In the genomic region with DNA sequence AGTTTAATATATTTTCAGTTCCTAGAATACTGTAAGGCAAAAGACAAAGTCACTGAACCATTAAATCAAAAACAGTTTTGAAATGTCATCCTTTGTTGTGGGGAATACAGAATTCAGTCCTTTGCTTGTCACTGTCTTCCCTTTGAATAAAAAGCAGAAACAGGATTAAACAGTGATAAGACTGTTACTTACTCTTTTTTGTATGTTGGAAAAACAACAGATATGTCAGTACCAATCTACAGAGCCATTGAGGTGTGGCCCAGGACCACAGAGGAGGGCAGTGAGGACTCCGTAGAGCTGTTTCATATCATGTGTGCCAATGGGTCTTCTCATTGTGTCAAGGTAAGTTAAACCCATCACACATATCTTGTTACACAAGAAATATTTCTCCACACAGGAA, we compare ENCODE assay signal across 27 mouse cellular contexts. TPM values are rescaled to one million over a fixed set of nuclear protein-coding genes. Genes with fewer than 3 reads are reported as not detected.
DNase-seq lines count a peak whose midpoint lies in the region; ATAC-seq and TF ChIP-seq lines count a peak whose summit lies in the region.
"Had no signal": no experiment of that assay in that cellular context is flagged by ENCODE, and none has a peak within 500 bp of the region (broad histone marks: within the 10 kb centered on the region; RNA-seq: fewer than 3 reads in every experiment).

No protein-coding gene starts in this region.

- H3K36me3 ChIP-seq in MEL (ENCODE audit: control insufficient read depth in 1 of 2, insufficient read depth in 2 of 2, low read length in 2 of 2), result peaks cover 0 to 52% of the 10 kb centered on the region in 2 experiments; a peak in 2 of 4 replicates
- H3K36me3 ChIP-seq in liver, embryonic 13.5 days, result no peaks in the 10 kb centered on the region
- H3K36me3 ChIP-seq: embryonic facial prominence, embryonic 10.5 days; embryonic facial prominence, embryonic 13.5 days; forebrain, embryonic 12.5 days; forebrain, embryonic 15.5 days; heart, embryonic 10.5 days; heart, embryonic 13.5 days had no signal

- H3K4me3 ChIP-seq in MEL (ENCODE audit: control insufficient read depth in 1 of 2, insufficient read depth in 1 of 2, low read depth in 2 of 2, low read length in 2 of 2), result 0 out of 4 replicates have a peak overlapping the region, but pooled peaks of 1 of the 2 experiments have one; percentile 5
- no peak overlapping the region for H3K4me3 ChIP-seq in liver, embryonic 13.5 days (replicated peaks)
- H3K4me3 ChIP-seq: embryonic facial prominence, embryonic 10.5 days; embryonic facial prominence, embryonic 13.5 days; erythroblast, embryonic 14.5 days; forebrain, embryonic 12.5 days; forebrain, embryonic 15.5 days; heart, adult 2 months; heart, embryonic 10.5 days; heart, embryonic 13.5 days had no signal

- no peaks in the 10 kb centered on the region for H3K9me3 ChIP-seq in MEL (replicated peaks; ENCODE audit: insufficient read depth, low read length)
- no peaks in the 10 kb centered on the region for H3K9me3 ChIP-seq in liver, embryonic 13.5 days (replicated peaks)
- H3K9me3 ChIP-seq: embryonic facial prominence, embryonic 10.5 days; embryonic facial prominence, embryonic 13.5 days; forebrain, embryonic 12.5 days; forebrain, embryonic 15.5 days; heart, embryonic 10.5 days; heart, embryonic 13.5 days had no signal

- intact Hi-C loops in gastrocnemius, postnatal 36 days (cut with DNase I), result no loop called here

- no peak for TF ChIP-seq POLR2A in MEL (IDR thresholded peaks at IDR 0.05; ENCODE audit: control insufficient read depth in 1 of 2, insufficient read depth in 1 of 2, low read depth in 1 of 2, low read length in 2 of 2, poor library complexity in 1 of 2)

- TF ChIP-seq CTCF in MEL (IDR thresholded peaks at IDR 0.05 in 2 of 3, conservative IDR thresholded peaks at IDR 0.05 in 1 of 3; ENCODE audit: control insufficient read depth in 1 of 3, insufficient read depth in 1 of 3, low read depth in 2 of 3, low read length in 3 of 3, poor library complexity in 1 of 3, severe bottlenecking in 1 of 3), result no peak

- H3K27ac ChIP-seq in MEL (ENCODE audit: control insufficient read depth, low read depth, low read length), result peak overlapping the region; percentile 53
- H3K27ac ChIP-seq in liver, embryonic 13.5 days, result peak overlapping the region; percentile 9; the same call in 1 of the 2 replicates
- H3K27ac ChIP-seq: embryonic facial prominence, embryonic 10.5 days; embryonic facial prominence, embryonic 13.5 days; forebrain, embryonic 12.5 days; forebrain, embryonic 15.5 days; heart, adult 2 months; heart, embryonic 10.5 days; heart, embryonic 13.5 days; hindbrain, embryonic 14.5 days; hindbrain, postnatal 0 days had no signal

- no peak overlapping the region for H3K4me2 ChIP-seq in liver, embryonic 13.5 days
- H3K4me2 ChIP-seq: embryonic facial prominence, embryonic 13.5 days; forebrain, embryonic 12.5 days; forebrain, embryonic 15.5 days; heart, embryonic 13.5 days; hindbrain, embryonic 14.5 days had no signal

- DNase-seq in MEL (ENCODE audit: low read depth, low spot score) (peak; percentile 59), MEL-GATA-1-ER (ENCODE audit: extremely low read depth, low read depth) (peak; percentile 18)
- no peak for DNase-seq in liver, embryonic 13.5 days
- no peak for DNase-seq in gastrocnemius, postnatal 36 days
- no peak for DNase-seq in testis, postnatal 10 days (ENCODE audit: low spot score)
- DNase-seq in left cerebral cortex, adult 11 months (ENCODE audit: low spot score), result no peak
- DNase-seq: adrenal gland, adult 2 months; adrenal gland, postnatal 14 days; cerebellum, adult 11 months; cerebellum, adult 2 months; cerebellum, adult 9-11 months; cerebellum, postnatal 25 days; embryo, embryonic 11 days; gastrocnemius, postnatal 25 days; heart, adult 2 months; heart, postnatal 14 days; heart, postnatal 4 days had no signal

- 18% methylated on average over 1 of the region's 1 CpGs for WGBS in liver, embryonic 13.5 days (ENCODE audit: insufficient replicate concordance)

- peak; percentile 49; the same call in 1 of the 2 replicates for ATAC-seq in liver, embryonic 13.5 days (ENCODE audit: low read depth)
- ATAC-seq: CD4-positive, CD25-positive, alpha-beta regulatory T cell, adult 4 months; forebrain, embryonic 15.5 days; hindbrain, postnatal 0 days had no signal

- peak; percentile 35 to 71; a peak in 3 of 4 replicates for TF ChIP-seq EP300 in MEL (IDR thresholded peaks at IDR 0.05; ENCODE audit: low read depth in 1 of 2, low read length in 2 of 2)

- no peaks in the 10 kb centered on the region for H3K27me3 ChIP-seq in MEL (ENCODE audit: control insufficient read depth in 1 of 2, insufficient read depth in 2 of 2, low read length in 2 of 2)
- H3K27me3 ChIP-seq in liver, embryonic 13.5 days, result no peaks in the 10 kb centered on the region
- H3K27me3 ChIP-seq: embryonic facial prominence, embryonic 13.5 days; forebrain, embryonic 12.5 days; forebrain, embryonic 15.5 days; heart, embryonic 13.5 days had no signal

- TF ChIP-seq RAD21 in MEL (IDR thresholded peaks at IDR 0.05; ENCODE audit: low read depth, low read length), result no peak

- no peak overlapping the region for H3K9ac ChIP-seq in MEL (ENCODE audit: control insufficient read depth, low read depth, low read length, poor library complexity, severe bottlenecking)
- no peak overlapping the region for H3K9ac ChIP-seq in liver, embryonic 13.5 days
- H3K9ac ChIP-seq: embryonic facial prominence, embryonic 13.5 days; forebrain, embryonic 12.5 days; forebrain, embryonic 15.5 days; heart, embryonic 13.5 days; hindbrain, embryonic 14.5 days had no signal

- H3K79me2 ChIP-seq in MEL (ENCODE audit: control insufficient read depth, insufficient read depth, low read length, poor library complexity), result no peaks in the 10 kb centered on the region

- peaks cover 31 to 59% of the 10 kb centered on the region in 2 experiments for H3K4me1 ChIP-seq in MEL (ENCODE audit: control insufficient read depth in 1 of 2, insufficient read depth in 2 of 2, low read length in 2 of 2)
- H3K4me1 ChIP-seq in liver, embryonic 13.5 days (replicated peaks), result peaks cover 54% of the 10 kb centered on the region
- H3K4me1 ChIP-seq: embryonic facial prominence, embryonic 10.5 days; embryonic facial prominence, embryonic 13.5 days; forebrain, embryonic 15.5 days; heart, embryonic 10.5 days; heart, embryonic 13.5 days had no signal

TF ChIP-seq in MEL, 35 proteins besides CTCF, POLR2A, EP300 and RAD21:
- TF ChIP-seq KAT2A (conservative IDR thresholded peaks at IDR 0.05; ENCODE audit: low read depth, low read length) (no peak), GATA1 (IDR thresholded peaks at IDR 0.05; ENCODE audit: low read depth, low read length) (peak; percentile 63), ETS1 (IDR thresholded peaks at IDR 0.05; ENCODE audit: low read depth, low read length) (peak; percentile 40; the same call in 1 of the 2 replicates), RCOR1 (IDR thresholded peaks at IDR 0.05; ENCODE audit: low read depth, low read length) (peak; percentile 54), ZNF384 (IDR thresholded peaks at IDR 0.05; ENCODE audit: low read depth, low read length) (peak; percentile 32; the same call in 1 of the 2 replicates), MYC (IDR thresholded peaks at IDR 0.05; ENCODE audit: low read depth, low read length) (0 out of 2 replicates have a peak, but pooled peaks have one; percentile 40), TBP (IDR thresholded peaks at IDR 0.05; ENCODE audit: low read depth, low read length) (peak; percentile 32; the same call in 1 of the 2 replicates), BHLHE40 (IDR thresholded peaks at IDR 0.05; ENCODE audit: borderline replicate concordance, low read depth, low read length) (no peak), MXI1 (IDR thresholded peaks at IDR 0.05; ENCODE audit: low read depth, low read length) (0 out of 2 replicates have a peak, but pooled peaks have one; percentile 18), SIN3A (IDR thresholded peaks at IDR 0.05; ENCODE audit: low read length) (peak; percentile 34), HCFC1 (IDR thresholded peaks at IDR 0.05; ENCODE audit: low read depth, low read length) (no peak), CHD2 (IDR thresholded peaks at IDR 0.05; ENCODE audit: low read length) (no peak), NELFE (IDR thresholded peaks at IDR 0.05; ENCODE audit: low read depth, low read length) (no peak), MAX (IDR thresholded peaks at IDR 0.05; ENCODE audit: low read length) (no peak), JUND (IDR thresholded peaks at IDR 0.05; ENCODE audit: low read depth, low read length) (no peak), CHD1 (IDR thresholded peaks at IDR 0.05; ENCODE audit: low read depth, low read length) (no peak), ZKSCAN1 (IDR thresholded peaks at IDR 0.05; ENCODE audit: low read depth, low read length) (no peak)

RNA-seq across cellular contexts. Expression of gene Mbnl1, which starts 55.6 kb away (rescaled TPM):
- total RNA-seq in MEL (2012; rRNA removed), result 323 and 341 TPM in 2 replicates
- 100 to 1,000 TPM; 250 to 371 TPM for polyA plus RNA-seq in MEL (2012; ENCODE audit: insufficient read depth in 1 of 2, insufficient read length in 2 of 2, low read depth in 1 of 2, low replicate concordance in 2 of 2, missing spikeins in 1 of 2)
- 123 and 153 TPM in 2 replicates for polyA plus RNA-seq in liver, embryonic 13.5 days (2015; fragmentation: Nextera tagmentation; extraction: Ambion mirVana)
- total RNA-seq in gastrocnemius, postnatal 36 days (2021), result 100 to 1,000 TPM; 423 to 480 TPM

Comparison
In these comparisons a context has a peak if more than half of its experiments do, and no peak if none do; other contexts are left out.
1. DNase-seq: peak in MEL (single experiment) and MEL-GATA-1-ER (single experiment); none in liver, embryonic 13.5 days (single experiment), gastrocnemius, postnatal 36 days (0 of 2), testis, postnatal 10 days (single experiment) and left cerebral cortex, adult 11 months (single experiment).